Mouse (Mus musculus): ENCODE data around the gene Rgs12. TPM values are rescaled to one million over a fixed set of nuclear protein-coding genes. Genes with fewer than 3 reads are reported as not detected.

Gene Rgs12
- polyA plus RNA-seq (2015; fragmentation: Nextera tagmentation; extraction: Ambion mirVana) = 21.2 and 21.4 TPM in 2 replicates

GRCm38 (mm10) chr5:34948861-34949760 is at the start of gene Rgs12:
Gene Rgs12, plus strand, starts transcription at chr5:34949445.

GRCm38 (mm10) chr5:34907910-34908725 is 41.1 kb upstream of the Rgs12 start, which contains the start of gene Msantd1:
Gene Msantd1, plus strand, starts transcription at chr5:34908012.

DNA sequence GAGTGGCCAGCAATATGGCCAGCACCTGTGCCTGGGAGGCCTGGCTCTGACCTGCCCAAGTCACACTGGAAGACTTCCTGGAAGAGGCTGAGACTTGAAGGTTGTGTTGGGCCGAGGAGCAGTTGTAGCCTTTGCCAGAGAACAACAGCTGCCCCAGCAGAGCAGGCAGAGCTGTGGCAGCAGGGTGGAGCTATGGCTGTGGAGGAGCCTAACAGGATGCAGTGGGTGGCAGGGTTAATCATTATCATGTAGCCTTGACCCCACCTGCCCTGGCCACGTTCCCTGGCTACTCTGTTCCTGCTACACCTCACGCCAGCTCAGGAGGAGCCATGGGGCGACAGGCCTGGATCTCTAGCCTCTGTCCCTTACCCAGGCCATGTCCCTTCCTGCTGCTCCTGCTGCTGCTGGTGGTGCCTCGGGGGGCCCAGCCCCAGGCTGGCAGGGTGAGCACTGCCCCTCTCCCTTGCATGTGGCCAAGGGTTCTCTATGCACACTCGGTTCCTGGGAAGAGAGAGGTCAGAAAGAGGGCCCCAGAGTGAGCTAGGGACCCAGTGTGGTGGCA is 92.1 kb downstream of the Rgs12 start, which contains the start of gene Hgfac:
Gene Hgfac, plus strand, starts transcription at position 242 of the 562 bp plus-strand sequence.

DNA sequence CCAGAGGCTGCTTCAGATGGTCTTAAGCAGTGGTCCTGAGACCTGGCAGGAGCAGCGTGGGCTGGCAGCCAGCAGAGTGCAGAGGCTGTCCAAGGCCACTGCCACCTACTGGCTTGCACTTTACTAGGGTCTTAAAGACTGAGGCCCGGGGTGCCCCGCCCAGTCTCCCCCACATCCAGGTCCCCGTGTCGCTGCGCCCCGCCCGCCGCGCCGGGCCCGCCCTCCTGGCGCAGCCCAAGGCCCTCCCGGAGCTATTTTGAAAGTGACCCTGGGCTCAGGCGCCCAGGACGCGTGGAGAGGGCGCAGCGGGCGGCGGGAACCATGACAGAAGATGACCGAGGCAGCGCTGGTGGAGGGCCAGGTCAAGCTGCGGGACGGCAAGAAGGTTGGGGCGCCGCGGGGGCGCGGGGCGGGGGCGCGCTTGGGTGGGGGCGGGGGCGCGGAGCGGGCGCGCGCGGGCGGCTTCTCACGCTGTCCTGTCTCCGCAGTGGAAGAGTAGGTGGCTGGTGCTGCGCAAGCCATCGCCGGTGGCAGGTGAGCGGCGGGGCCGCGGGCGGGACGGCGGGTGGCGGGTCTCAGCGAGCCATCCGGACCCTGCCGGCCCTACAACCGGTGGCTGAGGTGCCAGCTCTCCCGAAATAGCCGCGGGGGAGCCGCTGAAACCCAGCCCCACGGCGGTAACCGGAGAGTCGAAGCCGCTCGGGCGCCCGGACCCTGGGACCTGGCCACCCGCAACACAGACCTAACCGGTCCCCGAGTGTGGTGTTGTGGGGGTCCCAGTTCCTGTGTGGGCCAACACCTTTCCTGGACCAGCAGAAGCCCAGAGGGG is 107.6 kb downstream of the Rgs12 start, which contains the start of gene Dok7:
Gene Dok7, plus strand, starts transcription at position 163 of the 829 bp plus-strand sequence.

Other genes starting within 250 kb of the Rgs12 start
- 6.5 and 7.6 TPM in 2 replicates for gene Htt, start 187.7 kb upstream of the Rgs12 start, polyA plus RNA-seq (2015; fragmentation: Nextera tagmentation; extraction: Ambion mirVana)
- gene Msantd1, start 41.4 kb upstream of the Rgs12 start, polyA plus RNA-seq (2015; fragmentation: Nextera tagmentation; extraction: Ambion mirVana) = 0.20 and 0.33 TPM in 2 replicates
- 0.25 and 0.29 TPM in 2 replicates for gene Hgfac, start 92.1 kb downstream of the Rgs12 start, polyA plus RNA-seq (2015; fragmentation: Nextera tagmentation; extraction: Ambion mirVana)
- 0.05 and 0.15 TPM in 2 replicates for gene Dok7, start 107.3 kb downstream of the Rgs12 start, polyA plus RNA-seq (2015; fragmentation: Nextera tagmentation; extraction: Ambion mirVana)
- gene Lrpap1, start 156.3 kb downstream of the Rgs12 start, polyA plus RNA-seq (2015; fragmentation: Nextera tagmentation; extraction: Ambion mirVana) = 49.0 and 54.8 TPM in 2 replicates

Measured in spleen, postnatal 0 days (tissue).